Mouse (Mus musculus): ENCODE measurements around the gene Wdr24. TPM values are rescaled to one million over a fixed set of nuclear protein-coding genes. Genes with fewer than 3 reads are reported as not detected.
A peak's percentile ranks its signal among the peaks of the same experiment; 100 is the strongest.

Gene Wdr24
- 29.2 and 31.8 TPM in 2 replicates for polyA plus RNA-seq (2014; fragmentation: Nextera tagmentation; extraction: Ambion mirVana)

GRCm38 (mm10) chr17:25823452-25823851 lies at the start of gene Wdr24:
Wdr24 (plus strand) TSS chr17:25823627.
- peaks cover 18% of the 10 kb centered on the region for H3K4me1 ChIP-seq (ENCODE audit: control insufficient read depth, insufficient read depth, low read length)
- no peaks in the 10 kb centered on the region for H3K9me3 ChIP-seq (ENCODE audit: control insufficient read depth, low read length)
- H3K4me3 ChIP-seq (ENCODE audit: low read depth, low read length), result peak within 1 kb of the TSS; percentile 44
- peak within 1 kb of the TSS; percentile 49 for H3K9ac ChIP-seq (ENCODE audit: low read length)
- H3K36me3 ChIP-seq (ENCODE audit: control insufficient read depth, insufficient read depth, low read length), result no peaks in the 10 kb centered on the region
- H3K27me3 ChIP-seq (ENCODE audit: control insufficient read depth, insufficient read depth, low read length), result peaks cover 20% of the 10 kb centered on the region
- DNase-seq (ENCODE audit: low spot score) (peak; percentile 73), ATAC-seq (ENCODE audit: insufficient read depth, low FRiP score, low TSS enrichment) (peak; percentile 57; the same call in 1 of the 2 replicates)
- under 1% methylated on average over 18 of the region's 18 CpGs for WGBS
- no peak within 1 kb of the TSS for H3K27ac ChIP-seq (ENCODE audit: low read depth, low read length)
- H3K4me2 ChIP-seq (ENCODE audit: low read depth), result peak within 1 kb of the TSS; percentile 88

DNA sequence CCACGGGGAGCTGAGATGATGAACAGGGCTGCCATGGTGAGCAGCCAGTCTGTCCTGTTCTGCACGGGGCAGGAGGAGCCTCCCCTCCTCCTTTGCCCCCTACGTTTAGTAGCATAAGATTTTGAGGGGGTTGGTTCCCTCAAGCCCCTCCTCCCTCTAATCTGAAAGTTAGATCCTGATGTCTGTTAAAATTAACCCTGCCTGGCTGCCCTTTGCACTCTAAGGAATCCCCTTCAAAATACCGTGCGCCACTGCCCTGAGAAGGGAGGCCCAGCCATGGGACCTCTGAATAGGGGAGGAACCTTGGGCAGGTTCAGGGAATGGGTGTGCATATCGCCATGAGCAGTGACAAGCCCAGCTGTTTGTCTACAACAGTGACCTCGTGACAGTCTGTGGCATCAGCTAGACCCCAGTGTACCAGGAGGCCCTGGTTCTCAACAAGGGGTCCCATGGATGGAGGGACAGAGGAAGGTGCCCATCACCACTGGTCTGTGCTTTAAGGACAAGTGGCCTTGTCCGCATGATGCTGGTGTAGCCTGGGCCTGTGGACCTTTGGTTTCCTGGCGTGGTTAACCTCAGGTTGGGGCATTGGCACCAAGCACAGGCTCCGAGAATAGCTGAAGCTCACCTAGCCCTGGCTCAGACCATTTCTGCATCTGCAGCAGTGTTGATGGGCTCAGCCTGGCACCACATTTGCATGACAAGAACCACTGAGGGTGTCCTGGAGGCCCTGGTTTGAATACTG lies 47.9 kb upstream of the Wdr24 start:
- no peak overlapping the region for H3K9ac ChIP-seq (ENCODE audit: low read length)
- H3K4me1 ChIP-seq (ENCODE audit: control insufficient read depth, insufficient read depth, low read length), result peaks cover 9% of the 10 kb centered on the region
- H3K4me2 ChIP-seq (ENCODE audit: low read depth), result no peak overlapping the region
- H3K36me3 ChIP-seq (ENCODE audit: control insufficient read depth, insufficient read depth, low read length), result no peaks in the 10 kb centered on the region
- no peaks in the 10 kb centered on the region for H3K27me3 ChIP-seq (ENCODE audit: control insufficient read depth, insufficient read depth, low read length)
- H3K27ac ChIP-seq (ENCODE audit: low read depth, low read length), result no peak overlapping the region
- ATAC-seq (ENCODE audit: insufficient read depth, low FRiP score, low TSS enrichment) (no peak), DNase-seq (ENCODE audit: low spot score) (no peak)
- no peak overlapping the region for H3K4me3 ChIP-seq (ENCODE audit: low read depth, low read length)
- WGBS, result 82% methylated on average over 10 of the region's 10 CpGs
- H3K9me3 ChIP-seq (ENCODE audit: control insufficient read depth, low read length), result no peaks in the 10 kb centered on the region

- Histone ChIP-seq H3K27ac (ENCODE audit: low read depth, low read length) (no peak overlapping the region), H3K9me3 (ENCODE audit: control insufficient read depth, low read length) (no peaks in the 10 kb centered on the region), H3K4me1 (ENCODE audit: control insufficient read depth, insufficient read depth, low read length) (peaks cover 9% of the 10 kb centered on the region), H3K9ac (ENCODE audit: low read length) (no peak overlapping the region), H3K4me2 (ENCODE audit: low read depth) (no peak overlapping the region), H3K4me3 (ENCODE audit: low read depth, low read length) (no peak overlapping the region), H3K27me3 (ENCODE audit: control insufficient read depth, insufficient read depth, low read length) (no peaks in the 10 kb centered on the region), H3K36me3 (ENCODE audit: control insufficient read depth, insufficient read depth, low read length) (no peaks in the 10 kb centered on the region; the same call in 1 of the 2 replicates)
- WGBS, result 88% methylated on average over 5 of the region's 5 CpGs
- no peak for DNase-seq (ENCODE audit: low spot score)
- ATAC-seq (ENCODE audit: insufficient read depth, low FRiP score, low TSS enrichment), result no peak
Measured at GRCm38 (mm10) chr17:25777948-25778347, 45.5 kb upstream of the Wdr24 start.

- Histone ChIP-seq H3K27me3 (ENCODE audit: control insufficient read depth, insufficient read depth, low read length) (no peaks in the 10 kb centered on the region), H3K4me2 (ENCODE audit: low read depth) (no peak overlapping the region), H3K9ac (ENCODE audit: low read length) (no peak overlapping the region), H3K27ac (ENCODE audit: low read depth, low read length) (no peak overlapping the region), H3K36me3 (ENCODE audit: control insufficient read depth, insufficient read depth, low read length) (peaks cover 3% of the 10 kb centered on the region; the same call in 1 of the 2 replicates), H3K9me3 (ENCODE audit: control insufficient read depth, low read length) (no peaks in the 10 kb centered on the region), H3K4me3 (ENCODE audit: low read depth, low read length) (no peak overlapping the region), H3K4me1 (ENCODE audit: control insufficient read depth, insufficient read depth, low read length) (peaks cover 10% of the 10 kb centered on the region)
- ATAC-seq (ENCODE audit: insufficient read depth, low FRiP score, low TSS enrichment) (no peak), DNase-seq (ENCODE audit: low spot score) (no peak)
- 74% methylated on average over 6 of the region's 6 CpGs for WGBS
Measured at GRCm38 (mm10) chr17:25781339-25781738, 42.1 kb upstream of the Wdr24 start.

DNA sequence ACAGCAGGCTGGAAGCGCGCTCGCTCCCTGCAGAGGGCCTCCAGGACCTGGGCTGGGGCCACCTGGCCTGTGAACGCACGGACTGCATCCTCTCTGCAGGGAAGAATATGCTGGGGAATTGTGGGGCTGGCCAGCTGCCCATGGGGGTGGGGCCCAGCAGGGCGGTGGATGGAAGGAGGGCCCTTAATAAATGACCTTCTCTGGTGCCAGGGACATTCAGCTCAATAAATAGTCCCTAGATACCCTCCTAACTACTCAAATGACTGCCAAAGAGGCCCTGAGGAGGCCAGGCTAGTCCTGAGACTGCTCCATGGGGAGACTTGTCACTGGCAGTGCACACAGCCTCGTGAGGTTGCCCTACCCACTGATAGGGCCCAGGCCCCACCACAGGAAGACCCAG lies 40.3 kb upstream of the Wdr24 start:
- ATAC-seq (ENCODE audit: insufficient read depth, low FRiP score, low TSS enrichment) (no peak), DNase-seq (ENCODE audit: low spot score) (no peak)
- Histone ChIP-seq H3K27me3 (ENCODE audit: control insufficient read depth, insufficient read depth, low read length) (no peaks in the 10 kb centered on the region), H3K9me3 (ENCODE audit: control insufficient read depth, low read length) (no peaks in the 10 kb centered on the region), H3K4me1 (ENCODE audit: control insufficient read depth, insufficient read depth, low read length) (peaks cover 10% of the 10 kb centered on the region), H3K27ac (ENCODE audit: low read depth, low read length) (no peak overlapping the region), H3K4me2 (ENCODE audit: low read depth) (no peak overlapping the region), H3K36me3 (ENCODE audit: control insufficient read depth, insufficient read depth, low read length) (peaks cover 3% of the 10 kb centered on the region; the same call in 1 of the 2 replicates), H3K9ac (ENCODE audit: low read length) (no peak overlapping the region; the same call in 1 of the 2 replicates), H3K4me3 (ENCODE audit: low read depth, low read length) (no peak overlapping the region)
- WGBS, result 71% methylated on average over 7 of the region's 7 CpGs

- peak overlapping the region; percentile 86 for H3K4me2 ChIP-seq (ENCODE audit: low read depth)
- DNase-seq (ENCODE audit: low spot score) (no peak), ATAC-seq (ENCODE audit: insufficient read depth, low FRiP score, low TSS enrichment) (no peak)
- peaks cover 10% of the 10 kb centered on the region for H3K4me1 ChIP-seq (ENCODE audit: control insufficient read depth, insufficient read depth, low read length)
- no peaks in the 10 kb centered on the region for H3K27me3 ChIP-seq (ENCODE audit: control insufficient read depth, insufficient read depth, low read length)
- peaks cover 3% of the 10 kb centered on the region; the same call in 1 of the 2 replicates for H3K36me3 ChIP-seq (ENCODE audit: control insufficient read depth, insufficient read depth, low read length)
- 82% methylated on average over 15 of the region's 15 CpGs for WGBS
- peak overlapping the region; percentile 85; the same call in 1 of the 2 replicates for H3K9ac ChIP-seq (ENCODE audit: low read length)
- no peak overlapping the region for H3K27ac ChIP-seq (ENCODE audit: low read depth, low read length)
- H3K4me3 ChIP-seq (ENCODE audit: low read depth, low read length), result peak overlapping the region; percentile 71
- H3K9me3 ChIP-seq (ENCODE audit: control insufficient read depth, low read length), result no peaks in the 10 kb centered on the region
Measured at GRCm38 (mm10) chr17:25783861-25784574, 39.4 kb upstream of the Wdr24 start.

- peak; percentile 77 for ATAC-seq (ENCODE audit: insufficient read depth, low FRiP score, low TSS enrichment)
- under 1% methylated on average over 23 of the region's 23 CpGs for WGBS
- Histone ChIP-seq H3K36me3 (ENCODE audit: control insufficient read depth, insufficient read depth, low read length) (peaks cover 3% of the 10 kb centered on the region; the same call in 1 of the 2 replicates), H3K4me2 (ENCODE audit: low read depth) (peak within 1 kb of the TSS; percentile 86), H3K27me3 (ENCODE audit: control insufficient read depth, insufficient read depth, low read length) (no peaks in the 10 kb centered on the region), H3K4me3 (ENCODE audit: low read depth, low read length) (peak within 1 kb of the TSS; percentile 71), H3K9ac (ENCODE audit: low read length) (peak within 1 kb of the TSS; percentile 85), H3K4me1 (ENCODE audit: control insufficient read depth, insufficient read depth, low read length) (peaks cover 10% of the 10 kb centered on the region), H3K9me3 (ENCODE audit: control insufficient read depth, low read length) (no peaks in the 10 kb centered on the region), H3K27ac (ENCODE audit: low read depth, low read length) (peak within 1 kb of the TSS; percentile 83)
- DNase-seq (ENCODE audit: low spot score), result peak; percentile 97
Measured at GRCm38 (mm10) chr17:25785281-25785745, 38.1 kb upstream of the Wdr24 start, which contains the start of gene Haghl. Haghl (minus strand) TSS chr17:25785673.

DNA sequence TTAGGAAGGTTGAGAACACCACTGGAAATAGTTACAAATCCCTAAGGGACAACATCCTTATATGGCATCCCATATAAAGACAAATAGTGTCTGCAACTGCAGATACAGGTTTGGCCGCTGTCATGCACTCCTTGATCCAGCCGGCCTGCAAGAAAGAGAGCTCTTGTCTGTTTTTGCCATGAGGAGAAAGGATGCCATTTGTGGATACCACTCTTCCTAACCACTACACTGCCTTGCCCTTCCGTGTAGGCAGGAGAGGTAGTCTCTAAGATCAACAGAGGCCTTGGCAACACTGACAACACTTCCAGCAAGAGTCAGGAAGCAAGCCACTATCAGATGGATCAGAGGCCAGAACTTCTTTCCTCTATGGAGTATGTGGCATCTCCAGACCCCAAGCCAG lies 37.1 kb upstream of the Wdr24 start, which contains the start of gene Ccdc78:
Gene Ccdc78 (plus strand): TSS at position 301 of the 400 bp plus-strand sequence.
- Histone ChIP-seq H3K4me3 (ENCODE audit: low read depth, low read length) (peak within 1 kb of the TSS; percentile 71), H3K36me3 (ENCODE audit: control insufficient read depth, insufficient read depth, low read length) (peaks cover 3% of the 10 kb centered on the region; the same call in 1 of the 2 replicates), H3K27me3 (ENCODE audit: control insufficient read depth, insufficient read depth, low read length) (no peaks in the 10 kb centered on the region), H3K9ac (ENCODE audit: low read length) (peak within 1 kb of the TSS; percentile 85), H3K27ac (ENCODE audit: low read depth, low read length) (peak within 1 kb of the TSS; percentile 83), H3K4me2 (ENCODE audit: low read depth) (peak within 1 kb of the TSS; percentile 86), H3K9me3 (ENCODE audit: control insufficient read depth, low read length) (no peaks in the 10 kb centered on the region), H3K4me1 (ENCODE audit: control insufficient read depth, insufficient read depth, low read length) (peaks cover 12% of the 10 kb centered on the region)
- 87% methylated on average over 3 of the region's 3 CpGs for WGBS
- no peak for DNase-seq (ENCODE audit: low spot score)
- no peak for ATAC-seq (ENCODE audit: insufficient read depth, low FRiP score, low TSS enrichment)

Measured in neural tube, embryonic 11.5 days (tissue).